In the genomic region with DNA sequence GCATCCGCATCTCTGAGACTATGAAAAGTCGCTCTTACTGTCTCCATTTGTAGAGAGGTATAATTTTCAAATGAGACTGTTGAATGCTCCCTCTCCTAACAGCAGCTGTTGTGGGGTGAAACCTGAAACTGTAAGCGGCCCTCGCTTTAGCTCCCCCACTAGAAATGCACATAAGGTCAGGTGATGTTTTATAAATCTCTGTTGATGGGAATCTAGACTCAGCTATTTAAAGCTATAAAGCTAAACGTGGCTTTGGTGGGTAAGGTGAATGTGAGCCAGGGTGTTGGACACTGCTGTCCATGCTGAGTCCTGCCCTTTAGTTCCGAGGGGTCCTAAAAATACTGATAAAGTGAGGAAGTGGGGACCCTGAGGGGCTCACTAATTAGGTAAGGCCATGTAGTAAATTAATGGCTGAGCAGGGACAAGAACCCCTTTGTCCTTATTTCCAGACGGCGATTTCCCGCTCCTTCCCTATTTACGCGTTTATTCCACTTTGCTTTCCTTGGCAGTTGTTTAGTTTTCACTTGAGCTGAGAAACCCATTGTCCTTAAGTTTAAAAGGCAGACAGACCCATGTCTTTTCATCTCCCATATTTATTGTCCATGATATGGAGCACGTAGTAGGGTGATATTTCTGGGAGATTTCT, we compare ENCODE assay signal across 10 mouse cellular contexts. TPM values are rescaled to one million over a fixed set of nuclear protein-coding genes. Genes with fewer than 3 reads are reported as not detected.
DNase-seq lines count a peak whose midpoint lies in the region; ATAC-seq and TF ChIP-seq lines count a peak whose summit lies in the region.
"Had no signal": no experiment of that assay in that cellular context is flagged by ENCODE, and none has a peak within 500 bp of the region (broad histone marks: within the 10 kb centered on the region; RNA-seq: fewer than 3 reads in every experiment).

No protein-coding gene starts in this region.

- TF ChIP-seq EP300 in heart, adult 2 months (IDR thresholded peaks at IDR 0.05; ENCODE audit: insufficient read depth, low read depth, low read length): no peak

- H3K9ac ChIP-seq in heart, adult 2 months (ENCODE audit: low read depth, low read length): no peak overlapping the region
- H3K9ac ChIP-seq in limb, embryonic 13.5 days: 0 out of 2 replicates have a peak overlapping the region, but pooled peaks have one; percentile 8

- peaks cover 2% of the 10 kb centered on the region; the same call in 1 of the 2 replicates for H3K36me3 ChIP-seq in heart, adult 2 months (ENCODE audit: control insufficient read depth, insufficient read depth, low read length)
- no peaks in the 10 kb centered on the region for H3K36me3 ChIP-seq in limb, embryonic 13.5 days

- DNase-seq in heart, adult 2 months: no peak
- no peak for DNase-seq in heart, postnatal 10 days
- peak; percentile 67 for DNase-seq in retina, postnatal 1 day
- DNase-seq in retina, embryonic 14.5 days (ENCODE audit: low spot score): no peak
- DNase-seq in adrenal gland, postnatal 14 days: no peak
- DNase-seq in B cell, adult 2 months: no peak

- H3K4me3 ChIP-seq in heart, adult 2 months: no peak overlapping the region
- peak overlapping the region; percentile 14 for H3K4me3 ChIP-seq in limb, embryonic 13.5 days
- peak overlapping the region; percentile 17; the same call in 1 of the 2 replicates for H3K4me3 ChIP-seq in olfactory bulb, adult 2 months (ENCODE audit: insufficient read depth, low read depth, low read length)
- H3K4me3 ChIP-seq: left cerebral cortex, adult 2 months had no signal

- no peaks in the 10 kb centered on the region for H3K9me3 ChIP-seq in limb, embryonic 13.5 days

- H3K79me2 ChIP-seq in heart, adult 2 months (replicated peaks; ENCODE audit: control insufficient read depth, insufficient read depth, low read length): no peaks in the 10 kb centered on the region; the same call in 1 of the 2 replicates

- WGBS in heart, adult 2 months: 63% methylated on average over 12 of the region's 12 CpGs
- WGBS in limb, embryonic 13.5 days: 22% methylated on average over 12 of the region's 12 CpGs
- WGBS in olfactory bulb, adult 2 months: 40% methylated on average over 12 of the region's 12 CpGs

- H3K27ac ChIP-seq in heart, adult 2 months: peak overlapping the region; percentile 26; the same call in 1 of the 2 replicates
- peak overlapping the region; percentile 34; the same call in 1 of the 2 replicates for H3K27ac ChIP-seq in limb, embryonic 13.5 days
- peak overlapping the region; percentile 5; the same call in 1 of the 2 replicates for H3K27ac ChIP-seq in olfactory bulb, adult 2 months (ENCODE audit: insufficient read depth, low read depth, low read length)
- H3K27ac ChIP-seq: left cerebral cortex, adult 2 months had no signal

- TF ChIP-seq POLR2A in heart, adult 2 months (IDR thresholded peaks at IDR 0.05; ENCODE audit: insufficient read depth, low read depth, low read length): no peak
- no peak for TF ChIP-seq POLR2A in olfactory bulb, adult 2 months (IDR thresholded peaks at IDR 0.05; ENCODE audit: insufficient read depth, low read depth, low read length)

- intact Hi-C loops in heart, adult 2 months (cut with DNase I): no loop called here
- intact Hi-C loops in heart, postnatal 10 days (cut with DNase I): no loop called here

- TF ChIP-seq CTCF in heart, adult 2 months (IDR thresholded peaks at IDR 0.05): no peak
- TF ChIP-seq CTCF in olfactory bulb, adult 2 months (IDR thresholded peaks at IDR 0.05; ENCODE audit: insufficient read depth, low read depth, low read length): no peak

- ATAC-seq in limb, embryonic 13.5 days (ENCODE audit: low FRiP score, low read depth): no peak
- ATAC-seq: inflammation-experienced regulatory T-cells, adult 6 months had no signal

- peak overlapping the region; percentile 82 for H3K4me2 ChIP-seq in limb, embryonic 13.5 days (replicated peaks)

- H3K4me1 ChIP-seq in heart, adult 2 months (ENCODE audit: control insufficient read depth, insufficient read depth, low read length): peaks cover 7% of the 10 kb centered on the region
- H3K4me1 ChIP-seq in limb, embryonic 13.5 days: peaks cover 72% of the 10 kb centered on the region
- H3K4me1 ChIP-seq in olfactory bulb, adult 2 months (ENCODE audit: control insufficient read depth, insufficient read depth, low read length): peaks cover 25% of the 10 kb centered on the region

- H3K27me3 ChIP-seq in heart, adult 2 months (ENCODE audit: control insufficient read depth, insufficient read depth, low read length): no peaks in the 10 kb centered on the region
- H3K27me3 ChIP-seq in limb, embryonic 13.5 days: peaks cover 4% of the 10 kb centered on the region; the same call in 1 of the 2 replicates

RNA-seq across cellular contexts. Expression of gene Cemip2, which starts 3.8 kb away (rescaled TPM):
- 10 to 100 TPM; 10.7 to 11.7 TPM for total RNA-seq in heart, adult 2 months (2021)
- 4.5 and 5.8 TPM in 2 replicates for polyA plus RNA-seq in heart, adult 2 months (2012; rRNA removed)
- 10 to 100 TPM; 30.1 to 31.4 TPM for total RNA-seq in heart, postnatal 10 days (2021)
- polyA plus RNA-seq in limb, embryonic 13.5 days (2015; fragmentation: Nextera tagmentation; extraction: Ambion mirVana): 36.9 and 39.0 TPM in 2 replicates
- polyA plus RNA-seq in olfactory bulb, adult 2 months (2012; ENCODE audit: insufficient read depth, insufficient read length, low replicate concordance, missing spikeins): not detected in 2 replicates
- total RNA-seq in adrenal gland, postnatal 14 days (2021): 25.3 and 26.3 TPM in 2 replicates
